Mouse (Mus musculus): Measurements from ENCODE around the gene Phf21a.

- TF ChIP-seq CTCF (IDR thresholded peaks at IDR 0.05) (no peak), POLR2A (IDR thresholded peaks at IDR 0.05; ENCODE audit: insufficient read depth, low read depth, low read length) (no peak), EP300 (IDR thresholded peaks at IDR 0.05; ENCODE audit: insufficient read depth, low read depth, low read length) (no peak)
These were observed 176.3 kb downstream of the Phf21a start for GRCm38 (mm10) chr2:92269227-92269626.
